Mouse (Mus musculus) cerebellum, adult 11 months (tissue): ENCODE measurements at regions not wholly inside any gene's neighbourhood (a gene's known extent, or its start where the extent isn't known, plus 50 kb on each side); places are given as distances from the start of the nearest gene placed in this dataset.

Experiments used
- DNase-seq: peaks from one replicate; pipeline ENCODE4 v3.0.0; 2022

- DNase-seq: no peak
These were observed 320.3 kb upstream of the Dio3 start for GRCm38 (mm10) chr12:109958357-109959085.

- DNase-seq: no peak
These were observed 312.1 kb upstream of the Dio3 start for GRCm38 (mm10) chr12:109966776-109967175.

- DNase-seq: no peak
These were observed 310.6 kb upstream of the Dio3 start for GRCm38 (mm10) chr12:109968303-109968702.

GRCm38 (mm10) chr12:109971508-109971907 lies 307.4 kb upstream of the Dio3 start:
- DNase-seq: no peak

GRCm38 (mm10) chr12:109972366-109973015 lies 306.4 kb upstream of the Dio3 start:
- DNase-seq: no peak

GRCm38 (mm10) chr12:109973598-109973997 lies 305.3 kb upstream of the Dio3 start:
- DNase-seq: no peak

- peak; percentile 79 for DNase-seq
These were observed 303.5 kb upstream of the Dio3 start for GRCm38 (mm10) chr12:109975176-109975972.

- DNase-seq: no peak
These were observed 294.2 kb upstream of the Dio3 start for GRCm38 (mm10) chr12:109984651-109985050.

GRCm38 (mm10) chr12:109993410-109993809 lies 285.5 kb upstream of the Dio3 start:
- DNase-seq: no peak

GRCm38 (mm10) chr12:110002717-110003116 lies 276.2 kb upstream of the Dio3 start:
- no peak for DNase-seq

- DNase-seq: no peak
These were observed 269.7 kb upstream of the Dio3 start for GRCm38 (mm10) chr12:110009136-110009535.

- no peak for DNase-seq
These were observed 258.1 kb upstream of the Dio3 start for GRCm38 (mm10) chr12:110020541-110021470.

GRCm38 (mm10) chr12:110021690-110022089 lies 257.2 kb upstream of the Dio3 start:
- DNase-seq: no peak

GRCm38 (mm10) chr12:110022631-110023030 lies 256.2 kb upstream of the Dio3 start:
- DNase-seq: no peak

- no peak for DNase-seq
These were observed 255.4 kb upstream of the Dio3 start for GRCm38 (mm10) chr12:110023192-110024101.

- DNase-seq: no peak
These were observed 254.6 kb upstream of the Dio3 start for GRCm38 (mm10) chr12:110024295-110024694.

GRCm38 (mm10) chr12:110025171-110025570 lies 253.7 kb upstream of the Dio3 start:
- no peak for DNase-seq

- DNase-seq: no peak
These were observed 252.7 kb upstream of the Dio3 start for GRCm38 (mm10) chr12:110026033-110026750.

- DNase-seq: no peak
These were observed 251.5 kb upstream of the Dio3 start for GRCm38 (mm10) chr12:110027345-110027744.

GRCm38 (mm10) chr12:110027976-110028375 lies 250.9 kb upstream of the Dio3 start:
- DNase-seq: no peak

GRCm38 (mm10) chr12:110028646-110029045 lies 250.2 kb upstream of the Dio3 start:
- DNase-seq: no peak
